Mouse (Mus musculus): ENCODE data around the gene Strn4.
A peak's percentile ranks its signal among the peaks of the same experiment; 100 is the strongest.

Gene Strn4

GRCm38 (mm10) chr7:16810399-16810919 is 5.2 kb upstream of the Strn4 start:
- DNase-seq (ENCODE audit: extremely low read depth, insufficient read length, low spot score), result no peak

GRCm38 (mm10) chr7:16810920-16811648 is 4.6 kb upstream of the Strn4 start:
- DNase-seq (ENCODE audit: extremely low read depth, insufficient read length, low spot score), result no peak

GRCm38 (mm10) chr7:16811649-16812070 is 4.0 kb upstream of the Strn4 start:
- DNase-seq (ENCODE audit: extremely low read depth, insufficient read length, low spot score), result no peak

GRCm38 (mm10) chr7:16812505-16812904 is 3.2 kb upstream of the Strn4 start:
- DNase-seq (ENCODE audit: extremely low read depth, insufficient read length, low spot score), result no peak

- DNase-seq (ENCODE audit: extremely low read depth, insufficient read length, low spot score), result peak; percentile 77
Observed at GRCm38 (mm10) chr7:16816078-16816474, 387 bp downstream of the Strn4 start.

GRCm38 (mm10) chr7:16816475-16817122 is 910 bp downstream of the Strn4 start, which contains the start of gene Fkrp:
TSS of gene Fkrp (minus strand) at chr7:16816732.
- DNase-seq (ENCODE audit: extremely low read depth, insufficient read length, low spot score), result no peak

- no peak for DNase-seq (ENCODE audit: extremely low read depth, insufficient read length, low spot score)
Observed at GRCm38 (mm10) chr7:16817693-16818092, 2.0 kb downstream of the Strn4 start.

- DNase-seq (ENCODE audit: extremely low read depth, insufficient read length, low spot score), result no peak
Observed at GRCm38 (mm10) chr7:16819794-16820193, 4.1 kb downstream of the Strn4 start.

- no peak for DNase-seq (ENCODE audit: extremely low read depth, insufficient read length, low spot score)
Observed at GRCm38 (mm10) chr7:16820271-16820763, 4.6 kb downstream of the Strn4 start.

GRCm38 (mm10) chr7:16821091-16821490 is 5.4 kb downstream of the Strn4 start:
- no peak for DNase-seq (ENCODE audit: extremely low read depth, insufficient read length, low spot score)

- DNase-seq (ENCODE audit: extremely low read depth, insufficient read length, low spot score), result no peak
Observed at GRCm38 (mm10) chr7:16821669-16822101, 6.0 kb downstream of the Strn4 start.

GRCm38 (mm10) chr7:16823734-16824133 is 8.0 kb downstream of the Strn4 start:
- no peak for DNase-seq (ENCODE audit: extremely low read depth, insufficient read length, low spot score)

GRCm38 (mm10) chr7:16825785-16826184 is 10.1 kb downstream of the Strn4 start:
- DNase-seq (ENCODE audit: extremely low read depth, insufficient read length, low spot score), result no peak

GRCm38 (mm10) chr7:16826571-16826970 is 10.9 kb downstream of the Strn4 start:
- DNase-seq (ENCODE audit: extremely low read depth, insufficient read length, low spot score), result no peak

GRCm38 (mm10) chr7:16827274-16827673 is 11.6 kb downstream of the Strn4 start:
- DNase-seq (ENCODE audit: extremely low read depth, insufficient read length, low spot score), result no peak

GRCm38 (mm10) chr7:16830449-16830848 is 14.8 kb downstream of the Strn4 start:
- DNase-seq (ENCODE audit: extremely low read depth, insufficient read length, low spot score), result no peak

GRCm38 (mm10) chr7:16837916-16838803 is 22.5 kb downstream of the Strn4 start:
- DNase-seq (ENCODE audit: extremely low read depth, insufficient read length, low spot score), result no peak

- DNase-seq (ENCODE audit: extremely low read depth, insufficient read length, low spot score), result no peak
Observed at GRCm38 (mm10) chr7:16838804-16839426, 23.2 kb downstream of the Strn4 start.

GRCm38 (mm10) chr7:16839427-16840108 is 23.9 kb downstream of the Strn4 start:
- no peak for DNase-seq (ENCODE audit: extremely low read depth, insufficient read length, low spot score)

- DNase-seq (ENCODE audit: extremely low read depth, insufficient read length, low spot score), result no peak
Observed at GRCm38 (mm10) chr7:16840109-16840491, 24.4 kb downstream of the Strn4 start.
